16 mouse cellular contexts compared by ENCODE assay signal in genomic region chr1:72951802-72952201, GRCm38 (mm10).
DNase-seq lines count a peak whose midpoint lies in the region; ATAC-seq and TF ChIP-seq lines count a peak whose summit lies in the region.
"Had no signal": no experiment of that assay in that cellular context is flagged by ENCODE, and none has a peak within 500 bp of the region (broad histone marks: within the 10 kb centered on the region; RNA-seq: fewer than 3 reads in every experiment).

No protein-coding gene starts in this region.

- TF ChIP-seq POLR2A in lung, adult 2 months (IDR thresholded peaks at IDR 0.05; ENCODE audit: borderline replicate concordance, extremely low read depth, low read depth, low read length), result no peak

- H3K9me3 ChIP-seq in hindbrain, embryonic 10.5 days, result no peaks in the 10 kb centered on the region
- no peaks in the 10 kb centered on the region for H3K9me3 ChIP-seq in hindbrain, embryonic 14.5 days (ENCODE audit: control insufficient read depth, low read length)
- no peaks in the 10 kb centered on the region for H3K9me3 ChIP-seq in embryonic facial prominence, embryonic 11.5 days (replicated peaks; ENCODE audit: control insufficient read depth, low read length)
- H3K9me3 ChIP-seq in stomach, embryonic 16.5 days (replicated peaks; ENCODE audit: control insufficient read depth, low read length), result no peaks in the 10 kb centered on the region
- H3K9me3 ChIP-seq: forebrain, embryonic 15.5 days; heart, embryonic 13.5 days had no signal

- no peak overlapping the region for H3K4me3 ChIP-seq in hindbrain, embryonic 10.5 days
- H3K4me3 ChIP-seq in hindbrain, embryonic 14.5 days (replicated peaks; ENCODE audit: low read length), result no peak overlapping the region
- H3K4me3 ChIP-seq in embryonic facial prominence, embryonic 11.5 days (ENCODE audit: low read depth, low read length), result no peak overlapping the region
- H3K4me3 ChIP-seq in stomach, embryonic 16.5 days (replicated peaks; ENCODE audit: low read length), result no peak overlapping the region
- H3K4me3 ChIP-seq in lung, adult 2 months (replicated peaks; ENCODE audit: extremely low read depth, low read depth, low read length), result no peak overlapping the region
- H3K4me3 ChIP-seq: erythroblast, embryonic 14.5 days; forebrain, embryonic 15.5 days; heart, embryonic 13.5 days; megakaryocyte, embryonic 14.5 days had no signal

- no peak for TF ChIP-seq CTCF in lung, adult 2 months (IDR thresholded peaks at IDR 0.05; ENCODE audit: insufficient read depth, low read length)

- no peak for DNase-seq in hindbrain, embryonic 10.5 days (ENCODE audit: low spot score)
- DNase-seq in hindbrain, embryonic 14.5 days (ENCODE audit: low spot score), result no peak
- DNase-seq in embryonic facial prominence, embryonic 11.5 days (ENCODE audit: low spot score), result no peak
- DNase-seq in gastrocnemius, postnatal 14 days, result peak; percentile 60
- DNase-seq in lung, adult 2 months, result no peak
- no peak for DNase-seq in frontal cortex, postnatal 25 days (ENCODE audit: low spot score in 2 of 2)
- DNase-seq: adrenal gland, adult 8-10 months had no signal

- H3K36me3 ChIP-seq in hindbrain, embryonic 10.5 days, result no peaks in the 10 kb centered on the region
- no peaks in the 10 kb centered on the region for H3K36me3 ChIP-seq in hindbrain, embryonic 14.5 days (replicated peaks; ENCODE audit: control insufficient read depth, insufficient read depth)
- no peaks in the 10 kb centered on the region for H3K36me3 ChIP-seq in embryonic facial prominence, embryonic 11.5 days (replicated peaks; ENCODE audit: control insufficient read depth, insufficient read depth, low read depth, low read length)
- H3K36me3 ChIP-seq in stomach, embryonic 16.5 days (ENCODE audit: control insufficient read depth, insufficient read depth, low read length), result no peaks in the 10 kb centered on the region
- H3K36me3 ChIP-seq: forebrain, embryonic 15.5 days; heart, embryonic 13.5 days had no signal

- no peak overlapping the region for H3K4me2 ChIP-seq in hindbrain, embryonic 14.5 days (replicated peaks)
- no peak overlapping the region for H3K4me2 ChIP-seq in embryonic facial prominence, embryonic 11.5 days (ENCODE audit: low read depth, low read length)
- H3K4me2 ChIP-seq in stomach, embryonic 16.5 days (ENCODE audit: low read depth, low read length), result no peak overlapping the region
- H3K4me2 ChIP-seq: forebrain, embryonic 15.5 days; heart, embryonic 13.5 days; liver, embryonic 11.5 days had no signal

- peak overlapping the region; percentile 23; the same call in 1 of the 2 replicates for H3K27ac ChIP-seq in hindbrain, embryonic 10.5 days
- no peak overlapping the region for H3K27ac ChIP-seq in hindbrain, embryonic 14.5 days
- H3K27ac ChIP-seq in embryonic facial prominence, embryonic 11.5 days (replicated peaks; ENCODE audit: low read depth, low read length), result no peak overlapping the region
- H3K27ac ChIP-seq in stomach, embryonic 16.5 days (ENCODE audit: low read length), result no peak overlapping the region
- H3K27ac ChIP-seq: forebrain, embryonic 15.5 days; heart, embryonic 13.5 days; kidney, postnatal 0 days had no signal

- no peak overlapping the region for H3K9ac ChIP-seq in hindbrain, embryonic 14.5 days
- H3K9ac ChIP-seq in embryonic facial prominence, embryonic 11.5 days (replicated peaks; ENCODE audit: low read length), result no peak overlapping the region
- no peak overlapping the region for H3K9ac ChIP-seq in stomach, embryonic 16.5 days (ENCODE audit: low read length)
- H3K9ac ChIP-seq: forebrain, embryonic 15.5 days; heart, embryonic 13.5 days had no signal

- intact Hi-C loops in gastrocnemius, postnatal 14 days (cut with DNase I; ENCODE audit: low total_unique reads), result no loop called here

- H3K27me3 ChIP-seq in hindbrain, embryonic 10.5 days (ENCODE audit: insufficient read depth, poor library complexity, severe bottlenecking), result no peaks in the 10 kb centered on the region
- no peaks in the 10 kb centered on the region for H3K27me3 ChIP-seq in hindbrain, embryonic 14.5 days (ENCODE audit: control insufficient read depth, insufficient read depth, low read length)
- no peaks in the 10 kb centered on the region for H3K27me3 ChIP-seq in embryonic facial prominence, embryonic 11.5 days (ENCODE audit: control insufficient read depth, insufficient read depth, low read length)
- H3K27me3 ChIP-seq in stomach, embryonic 16.5 days (ENCODE audit: control insufficient read depth, insufficient read depth, low read length), result no peaks in the 10 kb centered on the region
- H3K27me3 ChIP-seq: forebrain, embryonic 15.5 days; heart, embryonic 13.5 days; megakaryocyte, embryonic 14.5 days had no signal

- 71% methylated on average over 7 of the region's 7 CpGs for WGBS in hindbrain, embryonic 10.5 days
- WGBS in hindbrain, embryonic 14.5 days, result 55% methylated on average over 7 of the region's 7 CpGs
- WGBS in embryonic facial prominence, embryonic 11.5 days, result 73% methylated on average over 7 of the region's 7 CpGs
- WGBS in stomach, embryonic 16.5 days, result 56% methylated on average over 7 of the region's 7 CpGs
- 61% methylated on average over 7 of the region's 7 CpGs for WGBS in lung, adult 2 months

- H3K4me1 ChIP-seq in hindbrain, embryonic 10.5 days (replicated peaks), result peaks cover 5% of the 10 kb centered on the region
- no peaks in the 10 kb centered on the region for H3K4me1 ChIP-seq in hindbrain, embryonic 14.5 days (replicated peaks; ENCODE audit: control insufficient read depth, insufficient read depth, low read length)
- H3K4me1 ChIP-seq in embryonic facial prominence, embryonic 11.5 days (ENCODE audit: control insufficient read depth, insufficient read depth, low read length), result no peaks in the 10 kb centered on the region
- 0 out of 2 replicates have a peak, but pooled peaks cover 3% of the 10 kb centered on the region for H3K4me1 ChIP-seq in stomach, embryonic 16.5 days (ENCODE audit: control insufficient read depth, insufficient read depth, low read length)
- H3K4me1 ChIP-seq in lung, adult 2 months (ENCODE audit: control insufficient read depth, insufficient read depth, low read length), result no peaks in the 10 kb centered on the region
- H3K4me1 ChIP-seq: forebrain, embryonic 15.5 days; megakaryocyte, embryonic 14.5 days had no signal

- ATAC-seq in hindbrain, embryonic 14.5 days (ENCODE audit: low FRiP score), result no peak
- 0 out of 2 replicates have a peak, but pooled peaks have one; percentile 52 for ATAC-seq in embryonic facial prominence, embryonic 11.5 days (replicated peaks; ENCODE audit: insufficient number of reproducible peaks, low FRiP score, low TSS enrichment, low read depth)
- peak; percentile 58; the same call in 1 of the 2 replicates for ATAC-seq in stomach, embryonic 16.5 days (ENCODE audit: insufficient read depth, low FRiP score)
- ATAC-seq: CD4-positive, CD25-positive, alpha-beta regulatory T cell, adult 4 months; forebrain, embryonic 15.5 days; inflammation-experienced regulatory T-cells, adult 6 months had no signal
